Mouse (Mus musculus) adrenal gland, adult 8-10 months (tissue): Measurements from ENCODE around the gene Cela1. TPM values are rescaled to one million over a fixed set of nuclear protein-coding genes. Genes with fewer than 3 reads are reported as not detected.

Experiments
- DNase-seq: peaks from one replicate; pipeline ENCODE4 v3.0.0; 2022
- microRNA-seq, 2 experiments: library from miRNA; unstranded; fragments of <30 nt; microRNA quantifications; one replicate each; pipeline ENCODE4 v1.2.0; 2022
- total RNA-seq, 4 experiments: library from RNA; stranded (reverse); gene quantifications; 2 replicates each; pipeline ENCODE4 v1.2.4; 2022

The Cela1 gene
- total RNA-seq, 4 experiments from 2014 or later: 107 to 119 (median 115) TPM

GRCm38 (mm10) chr15:100633341-100633740 lies 54.4 kb downstream of the Cela1 start:
- DNase-seq: no peak

- no peak for DNase-seq
Measured at GRCm38 (mm10) chr15:100632323-100632722, 55.4 kb downstream of the Cela1 start.

GRCm38 (mm10) chr15:100631454-100632170 lies 56.1 kb downstream of the Cela1 start:
- no peak for DNase-seq

GRCm38 (mm10) chr15:100630126-100630525 lies 57.6 kb downstream of the Cela1 start:
- DNase-seq: no peak

GRCm38 (mm10) chr15:100628797-100629196 lies 58.9 kb downstream of the Cela1 start:
- DNase-seq: no peak

- no peak for DNase-seq
Measured at GRCm38 (mm10) chr15:100627774-100628370, 59.8 kb downstream of the Cela1 start.

GRCm38 (mm10) chr15:100627287-100627686 lies 60.4 kb downstream of the Cela1 start:
- no peak for DNase-seq

GRCm38 (mm10) chr15:100624435-100624834 lies 63.3 kb downstream of the Cela1 start:
- peak; percentile 70 for DNase-seq

Small RNA genes lying within 50 kb of the gene (microRNA-seq; reads per million reads assigned to microRNA genes)
- 0 reads per million in 2 experiments for gene Mir6961

Other genes with a start within 250 kb of the Cela1 start
- gene Letmd1, start 218.9 kb downstream of the Cela1 start, total RNA-seq: 100 to 1,000 TPM in 3 of 4 experiments, 10 to 100 TPM in 1; 77.8 to 122 (median 108) TPM
- gene Csrnp2, start 192.4 kb downstream of the Cela1 start, total RNA-seq: 1 to 10 TPM; 5.7 to 8.5 (median 6.7) TPM
- 10 to 100 TPM; 25.6 to 38.0 (median 30.8) TPM for gene Tfcp2, start 135.9 kb downstream of the Cela1 start, total RNA-seq
- gene Pou6f1, start 87.9 kb downstream of the Cela1 start, total RNA-seq: 10 to 100 TPM; 17.1 to 33.5 (median 23.8) TPM
- gene Dazap2, start 72.6 kb downstream of the Cela1 start, total RNA-seq: 100 to 1,000 TPM; 235 to 259 (median 252) TPM
- gene Smagp, start 51.0 kb downstream of the Cela1 start, total RNA-seq: 10 to 100 TPM; 42.7 to 64.0 (median 55.6) TPM
- 1 to 10 TPM; 2.5 to 7.0 (median 3.8) TPM for gene Bin2, start 18.4 kb downstream of the Cela1 start, total RNA-seq
- gene Galnt6, start 41.5 kb upstream of the Cela1 start, total RNA-seq: 1 to 10 TPM; 5.1 to 7.2 (median 5.8) TPM
- gene Slc4a8, start 73.8 kb upstream of the Cela1 start, total RNA-seq: 10 to 100 TPM in 3 of 4 experiments, 1 to 10 TPM in 1; 6.2 to 20.5 (median 11.4) TPM
- 10 to 100 TPM in 2 of 4 experiments, 1 to 10 TPM in 2; 4.1 to 14.9 (median 8.5) TPM for gene Scn8a, start 181.9 kb upstream of the Cela1 start, total RNA-seq